Mouse (Mus musculus) megakaryocyte-erythroid progenitor cell, adult 5-6 weeks (primary cell): ENCODE results near the gene Arhgap44. TPM values are rescaled to one million over a fixed set of nuclear protein-coding genes. Genes with fewer than 3 reads are reported as not detected.

Experiments
- ATAC-seq: replicated peaks from 2 replicates; pipeline ENCODE4 v1.8.0; 2016; ENCODE audit warnings: mild to moderate bottlenecking, inconsistent platforms; ENCODE audit not compliant: severe bottlenecking, poor library complexity, low FRiP score, low TSS enrichment
- total RNA-seq, 2 experiments: library from RNA; stranded (forward) in 1 of 2; stranded (reverse) in 1 of 2; fragments of 200-1000, 215-1000 nt in 1 of 2; fragments of >200 nt in 1 of 2; fragmentation: Nextera tagmentation in 1 of 2; gene quantifications; 2 replicates each; pipeline ENCODE4 v1.2.3; 2014 to 2017

Gene Arhgap44
- total RNA-seq, 2 experiments from 2014 or later: not detected

DNA sequence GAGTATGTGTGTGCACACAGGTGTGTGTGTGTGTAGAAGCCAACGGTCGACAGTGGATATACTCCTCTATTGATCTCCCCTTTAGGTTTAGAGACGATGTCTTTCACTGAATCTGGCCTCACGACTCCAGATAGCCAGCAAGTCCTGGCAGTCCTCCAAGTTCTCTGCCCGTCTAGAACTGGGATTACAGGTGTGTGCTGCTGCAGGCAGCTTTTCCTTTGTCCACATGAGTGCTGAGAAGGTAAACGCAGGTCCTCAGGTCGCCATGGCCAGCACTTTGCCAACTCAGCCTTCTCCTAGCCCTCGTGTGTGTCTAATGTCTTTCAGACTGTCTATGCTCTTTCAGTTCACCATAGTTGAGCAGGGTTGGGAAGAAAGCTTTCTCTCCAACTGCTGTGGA, 69.9 kb downstream of the Arhgap44 start:
- ATAC-seq: no peak

DNA sequence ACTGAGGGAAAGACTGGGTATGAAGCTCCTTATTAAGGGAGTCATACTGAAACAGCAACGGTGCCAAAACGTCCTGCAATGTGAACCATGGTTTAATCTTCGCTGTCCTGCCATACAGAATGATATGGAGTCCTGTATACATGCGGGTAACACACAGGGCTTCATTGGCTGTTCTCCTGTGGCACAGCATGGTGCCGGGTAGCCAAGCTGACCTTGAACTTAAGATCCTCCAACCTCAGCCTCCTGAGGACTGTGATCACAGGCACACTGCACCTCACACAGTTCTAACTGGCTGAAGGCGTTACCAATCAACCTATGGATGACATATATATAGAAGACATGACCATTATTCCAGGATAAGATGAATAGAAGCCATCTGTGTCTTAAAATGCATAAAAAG, 72.4 kb downstream of the Arhgap44 start:
- ATAC-seq: no peak

DNA sequence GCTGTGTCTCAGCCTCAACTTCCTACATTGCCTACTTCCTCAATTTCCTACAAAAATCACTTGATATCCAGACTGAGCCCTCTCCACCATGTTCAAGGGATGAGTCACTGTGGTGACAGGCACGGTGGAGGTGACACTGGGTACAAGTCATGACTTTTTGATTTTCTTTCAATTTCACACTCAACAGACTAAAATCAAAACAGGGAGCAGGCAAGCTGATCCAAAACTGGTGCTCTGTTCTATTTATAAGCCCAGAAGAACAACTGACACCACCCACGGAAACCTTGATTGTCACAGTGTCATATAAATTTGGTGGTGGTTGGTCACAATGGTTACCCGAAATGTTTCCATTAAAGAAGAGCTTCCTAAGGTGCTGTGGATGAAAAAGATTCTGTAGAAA, 72.8 kb downstream of the Arhgap44 start:
- no peak for ATAC-seq

GRCm38 (mm10) chr11:65089282-65089681, 73.5 kb downstream of the Arhgap44 start:
- ATAC-seq: no peak

GRCm38 (mm10) chr11:65088451-65089222, 74.1 kb downstream of the Arhgap44 start:
- ATAC-seq: no peak

GRCm38 (mm10) chr11:65080761-65081160, 82.0 kb downstream of the Arhgap44 start:
- ATAC-seq: no peak

- no peak for ATAC-seq
These were observed 82.5 kb downstream of the Arhgap44 start for GRCm38 (mm10) chr11:65080274-65080673.

GRCm38 (mm10) chr11:65069609-65070008, 93.2 kb downstream of the Arhgap44 start:
- ATAC-seq: no peak

GRCm38 (mm10) chr11:65069051-65069450, 93.7 kb downstream of the Arhgap44 start:
- no peak for ATAC-seq

- ATAC-seq: no peak
These were observed 97.6 kb downstream of the Arhgap44 start for GRCm38 (mm10) chr11:65065201-65065600.

DNA sequence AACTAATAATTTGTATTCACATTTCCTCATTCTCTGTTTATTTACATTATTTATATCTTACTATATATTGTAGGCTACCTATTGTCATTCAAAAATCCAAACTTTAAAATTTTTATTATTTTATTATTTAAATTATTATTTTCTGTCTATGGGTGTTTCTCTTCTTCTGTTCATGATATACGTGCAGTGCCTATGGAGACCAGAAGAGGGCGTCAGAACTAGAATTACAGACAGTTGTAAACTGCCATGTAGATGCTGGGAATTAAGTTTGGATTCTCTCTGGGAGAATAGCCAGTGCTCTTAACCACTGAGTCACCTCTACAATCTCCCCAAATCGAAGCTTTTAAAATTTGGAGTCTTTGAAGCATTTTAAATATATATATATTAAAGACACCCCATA, 101.3 kb downstream of the Arhgap44 start:
- ATAC-seq: no peak

GRCm38 (mm10) chr11:65059531-65059930, 103.2 kb downstream of the Arhgap44 start:
- ATAC-seq: no peak

DNA sequence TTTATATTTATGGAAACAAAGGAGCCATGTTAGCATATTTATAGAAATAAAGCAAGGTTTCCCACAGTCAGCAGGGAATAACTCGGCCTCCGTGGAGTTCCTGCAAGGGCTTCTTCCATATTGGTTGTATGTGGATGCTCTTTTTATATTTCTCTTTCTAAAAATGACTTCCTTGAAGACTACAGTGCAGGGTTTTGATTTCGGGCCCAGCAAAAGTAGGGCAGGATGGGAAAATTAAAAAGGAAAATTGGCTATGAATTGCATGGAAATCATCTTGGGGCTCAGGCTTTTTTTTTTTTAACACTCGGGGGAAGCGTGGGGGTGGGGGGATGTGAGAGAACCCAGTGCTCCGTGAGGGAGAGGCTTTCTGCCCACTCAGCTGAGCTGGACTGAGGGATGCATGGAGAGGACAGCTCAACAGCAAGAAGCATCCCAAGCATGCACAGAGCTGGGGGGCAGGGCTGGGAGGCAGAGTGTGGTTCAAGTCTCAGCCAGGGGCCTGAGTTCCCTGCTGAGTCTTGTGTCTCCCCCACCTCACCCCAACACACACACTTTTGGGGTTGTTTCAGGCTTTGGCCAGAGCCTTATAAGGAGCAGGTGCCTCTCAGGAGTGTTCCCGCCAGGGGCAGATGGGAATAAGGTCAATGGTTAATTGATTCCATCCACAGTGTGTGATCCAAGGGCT, 104.4 kb downstream of the Arhgap44 start:
- ATAC-seq: no peak

GRCm38 (mm10) chr11:65055596-65055995, 107.2 kb downstream of the Arhgap44 start:
- no peak for ATAC-seq

GRCm38 (mm10) chr11:65054216-65054615, 108.5 kb downstream of the Arhgap44 start:
- no peak for ATAC-seq

DNA sequence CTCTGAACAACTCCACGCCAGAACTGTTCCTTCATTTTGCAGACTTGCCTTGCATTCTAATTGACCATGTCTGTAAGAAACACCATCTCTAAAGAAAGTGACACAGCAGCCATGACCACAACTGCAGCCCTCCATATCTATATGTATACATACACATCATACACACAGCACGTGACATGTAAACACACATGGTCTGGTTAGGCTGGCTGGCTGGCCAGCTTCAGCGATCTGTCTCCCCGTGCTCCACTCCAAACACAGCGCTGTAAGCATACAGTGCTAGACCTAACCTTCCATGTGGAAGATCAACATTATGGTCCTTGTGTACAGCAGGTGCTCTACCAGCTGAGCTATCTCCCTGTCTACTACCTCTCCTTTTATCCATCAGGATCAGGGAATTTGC, 111.9 kb downstream of the Arhgap44 start:
- ATAC-seq: no peak

GRCm38 (mm10) chr11:65049090-65049489, 113.7 kb downstream of the Arhgap44 start:
- no peak for ATAC-seq

DNA sequence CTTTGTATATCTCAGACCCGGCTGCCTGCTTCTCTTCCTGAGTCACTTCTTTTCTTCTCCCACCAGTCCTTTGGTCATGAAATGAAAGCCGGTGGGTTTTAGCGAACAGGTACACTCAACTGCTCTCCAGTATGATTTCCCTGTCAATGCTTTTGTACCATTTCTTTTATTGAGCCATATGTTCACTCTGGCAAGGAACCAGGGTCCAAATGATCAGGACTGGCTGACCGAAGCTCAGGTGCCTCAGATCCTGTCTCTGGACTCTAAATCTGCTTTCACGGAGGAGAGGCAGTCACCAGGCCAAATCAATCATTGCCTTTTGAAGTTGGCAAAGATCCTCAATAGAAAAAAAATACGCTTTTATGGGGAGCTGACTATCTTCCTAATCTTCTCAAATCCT, 122.2 kb downstream of the Arhgap44 start:
- no peak for ATAC-seq

- ATAC-seq: no peak
These were observed 123.2 kb downstream of the Arhgap44 start for GRCm38 (mm10) chr11:65039517-65040095.

DNA sequence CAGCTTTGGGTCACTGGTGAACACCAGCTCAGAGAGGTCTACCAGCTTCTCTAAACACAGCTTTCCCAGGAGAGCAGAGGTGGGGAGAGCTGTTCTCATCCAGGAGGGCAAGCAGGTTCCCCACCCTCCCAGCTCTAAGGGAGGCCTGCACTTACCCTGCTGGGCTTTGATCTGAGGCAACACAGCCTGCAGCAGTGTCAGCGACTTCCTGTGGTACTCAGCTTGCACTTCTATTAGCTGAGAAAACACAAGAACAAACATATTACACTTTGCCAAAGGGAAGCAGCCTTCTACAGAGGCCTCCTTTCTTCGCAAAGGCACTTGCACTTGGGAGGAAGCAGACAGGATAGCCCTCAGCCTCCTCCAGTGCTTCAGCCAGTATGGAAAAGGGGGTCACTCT, 123.8 kb downstream of the Arhgap44 start:
- ATAC-seq: no peak

- no peak for ATAC-seq
These were observed 130.5 kb downstream of the Arhgap44 start for GRCm38 (mm10) chr11:65032221-65032620.
